Mouse (Mus musculus) testis, adult 2 months (tissue): Measurements from ENCODE around the gene Akip1.

Source experiments
- CTCF ChIP-seq: fragments of 200-500 bp; IDR thresholded peaks from 2 replicates; pipeline ENCODE4 v1.5.1; 2012; ENCODE audit warnings: low read depth, mild to moderate bottlenecking, inconsistent platforms, low read length, moderate library complexity; ENCODE audit not compliant: control insufficient read depth, insufficient read depth, insufficient replicate concordance
- POLR2A ChIP-seq: fragments of 200-500 bp; IDR thresholded peaks from 2 replicates; pipeline ENCODE4 v1.6.1; 2012; ENCODE audit warnings: low read depth, mild to moderate bottlenecking, inconsistent platforms, low read length, moderate library complexity; ENCODE audit not compliant: control insufficient read depth

DNA sequence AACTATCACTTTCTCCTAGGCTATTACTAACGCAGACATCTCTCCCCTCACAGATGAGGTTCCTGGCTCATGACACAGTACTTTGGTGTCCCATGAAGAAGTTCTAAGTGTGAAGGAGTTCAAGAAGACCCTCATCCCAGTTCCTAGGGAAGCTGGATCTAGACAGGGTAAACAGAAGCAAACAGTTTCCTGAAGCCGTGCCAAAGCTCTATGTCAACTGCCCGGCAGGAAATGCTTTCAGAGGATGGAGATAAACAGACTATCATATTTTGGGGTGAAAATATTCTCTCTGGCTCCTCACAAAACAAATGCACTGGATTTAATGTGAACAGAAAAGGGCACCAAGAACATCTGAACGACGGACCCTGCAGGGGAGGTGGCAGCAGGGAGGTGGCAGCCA, 12.5 kb upstream of the Akip1 start:
- TF ChIP-seq CTCF (no peak), POLR2A (no peak)
